Mouse (Mus musculus): ENCODE results near the gene Olfr71. TPM values are rescaled to one million over a fixed set of nuclear protein-coding genes. Genes with fewer than 3 reads are reported as not detected.
A peak's percentile ranks its signal among the peaks of the same experiment; 100 is the strongest.

Olfr71 gene
- total and polyA plus RNA-seq, 2 experiments from 2014 or later: not detected

DNA sequence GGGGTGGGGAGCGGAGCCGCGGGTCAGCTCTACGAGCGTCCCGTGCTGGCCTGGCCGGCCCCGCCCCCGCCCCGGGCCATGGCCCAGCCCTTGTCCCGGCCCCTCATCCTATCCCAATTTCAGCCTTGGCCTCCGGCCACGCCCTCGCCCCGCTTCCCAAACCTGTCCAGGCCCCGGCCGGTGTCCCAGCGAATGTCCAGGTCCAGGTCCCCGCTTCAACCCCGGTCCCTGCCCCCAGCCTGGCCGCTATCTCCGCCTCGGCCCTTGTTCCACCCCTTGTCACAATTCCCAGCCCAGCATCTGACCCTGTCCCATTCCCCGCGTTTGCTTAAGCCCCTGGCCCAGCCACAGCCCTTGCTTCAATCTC lies 40.6 kb downstream of the Olfr71 start:
- H3K4me1 ChIP-seq (ENCODE audit: control insufficient read depth, insufficient read depth): 0 out of 2 replicates have a peak, but pooled peaks cover 8% of the 10 kb centered on the region
- H3K4me2 ChIP-seq (ENCODE audit: low read depth, low read length): peak overlapping the region; percentile 92
- peak overlapping the region; percentile 78 for H3K4me3 ChIP-seq (ENCODE audit: low read depth, low read length)
- no peaks in the 10 kb centered on the region for H3K9me3 ChIP-seq (replicated peaks; ENCODE audit: control insufficient read depth, low read length)
- DNase-seq (ENCODE audit: low spot score): no peak
- 4% methylated on average over 13 of the region's 25 CpGs for WGBS
- H3K27me3 ChIP-seq (ENCODE audit: control insufficient read depth, insufficient read depth, low read length): peaks cover 8% of the 10 kb centered on the region
- TF ChIP-seq EP300 (IDR thresholded peaks at IDR 0.05; ENCODE audit: low read depth) (no peak), CTCF (IDR thresholded peaks at IDR 0.05; ENCODE audit: low read depth) (no peak)
- H3K9ac ChIP-seq (replicated peaks; ENCODE audit: low read depth, low read length): peak overlapping the region; percentile 86
- peak; percentile 73 for ATAC-seq (ENCODE audit: insufficient read depth, low read depth)
- H3K36me3 ChIP-seq (replicated peaks; ENCODE audit: control insufficient read depth, insufficient read depth, low read length): 0 out of 2 replicates have a peak, but pooled peaks cover 4% of the 10 kb centered on the region
- peak overlapping the region; percentile 77 for H3K27ac ChIP-seq (ENCODE audit: low read depth)

DNA sequence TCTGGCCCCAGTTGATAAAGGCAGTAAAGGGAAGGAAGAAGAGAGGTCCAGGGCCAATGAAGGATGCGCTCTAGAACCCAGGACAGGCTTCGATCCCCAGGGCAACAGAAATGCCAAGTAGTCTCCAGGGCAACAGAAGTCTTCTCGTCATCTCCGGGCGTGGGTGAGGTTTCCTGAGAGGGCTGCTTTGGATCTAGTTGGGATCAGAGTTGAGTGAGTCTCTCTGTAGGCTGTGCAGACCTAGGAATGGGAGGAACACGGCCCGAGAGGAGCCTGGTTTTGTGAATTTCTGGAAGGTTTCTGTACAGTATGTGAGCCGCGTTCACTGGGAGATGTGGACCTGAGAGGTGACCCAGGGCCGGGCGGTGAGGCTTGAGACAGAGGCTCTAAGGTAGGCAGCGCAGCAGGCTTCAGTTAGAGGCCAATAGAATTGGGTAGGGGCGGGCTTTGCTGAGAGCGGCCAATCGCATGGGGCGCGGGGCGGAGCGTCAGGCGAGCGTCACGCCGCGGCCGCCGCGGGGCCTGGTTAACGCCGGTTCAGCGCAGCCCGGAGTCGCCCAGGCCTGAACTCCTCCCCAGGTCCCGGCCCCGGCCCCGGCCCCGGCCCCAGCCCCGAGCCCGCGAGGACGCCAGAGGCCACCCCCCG lies 41.1 kb downstream of the Olfr71 start, which contains the start of the genes Tmem8b and Fam221b:
Tmem8b (plus strand) TSS at position 190 of the 646 bp plus-strand sequence.
Fam221b (minus strand) TSS at position 364 of the 646 bp plus-strand sequence.
- Histone ChIP-seq H3K9me3 (replicated peaks; ENCODE audit: control insufficient read depth, low read length) (no peaks in the 10 kb centered on the region), H3K27ac (ENCODE audit: low read depth) (peak within 1 kb of the TSS; percentile 77), H3K36me3 (replicated peaks; ENCODE audit: control insufficient read depth, insufficient read depth, low read length) (no peaks in the 10 kb centered on the region), H3K4me1 (ENCODE audit: control insufficient read depth, insufficient read depth) (0 out of 2 replicates have a peak, but pooled peaks cover 8% of the 10 kb centered on the region), H3K4me3 (ENCODE audit: low read depth, low read length) (peak within 1 kb of the TSS; percentile 78), H3K9ac (replicated peaks; ENCODE audit: low read depth, low read length) (peak within 1 kb of the TSS; percentile 86), H3K4me2 (ENCODE audit: low read depth, low read length) (peak within 1 kb of the TSS; percentile 92), H3K27me3 (ENCODE audit: control insufficient read depth, insufficient read depth, low read length) (peaks cover 8% of the 10 kb centered on the region)
- TF ChIP-seq CTCF (IDR thresholded peaks at IDR 0.05; ENCODE audit: low read depth) (no peak), EP300 (IDR thresholded peaks at IDR 0.05; ENCODE audit: low read depth) (no peak)
- under 1% methylated on average over 40 of the region's 41 CpGs for WGBS
- ATAC-seq (ENCODE audit: insufficient read depth, low read depth) (peak; percentile 91), DNase-seq (ENCODE audit: low spot score) (peak; percentile 77)

DNA sequence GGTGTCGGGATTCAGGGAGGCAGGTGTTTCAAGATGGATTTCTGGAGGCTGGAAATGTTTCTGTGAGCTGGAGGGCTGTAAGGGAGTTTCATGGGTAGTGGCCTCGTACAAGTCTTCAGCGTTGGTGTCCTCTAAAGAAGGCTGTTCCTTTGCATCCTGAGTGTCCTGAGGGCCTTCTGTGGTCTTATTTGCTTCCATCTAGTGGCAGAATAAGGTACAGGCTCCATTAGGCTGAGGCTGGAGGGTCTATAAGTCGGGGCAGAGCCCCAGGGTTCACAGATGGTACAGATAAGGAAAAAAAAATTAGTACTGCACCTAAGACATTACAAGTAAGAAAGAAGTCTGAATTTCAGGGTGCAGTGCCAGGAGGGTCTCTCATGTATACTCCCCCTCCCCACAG lies 43.6 kb downstream of the Olfr71 start:
- H3K4me1 ChIP-seq (ENCODE audit: control insufficient read depth, insufficient read depth): 0 out of 2 replicates have a peak, but pooled peaks cover 8% of the 10 kb centered on the region
- H3K4me2 ChIP-seq (ENCODE audit: low read depth, low read length): no peak overlapping the region
- no peak for ATAC-seq (ENCODE audit: insufficient read depth, low read depth)
- 12% methylated on average over 4 of the region's 4 CpGs for WGBS
- H3K36me3 ChIP-seq (replicated peaks; ENCODE audit: control insufficient read depth, insufficient read depth, low read length): no peaks in the 10 kb centered on the region
- H3K4me3 ChIP-seq (ENCODE audit: low read depth, low read length): no peak overlapping the region
- no peak overlapping the region for H3K27ac ChIP-seq (ENCODE audit: low read depth)
- no peak overlapping the region for H3K9ac ChIP-seq (replicated peaks; ENCODE audit: low read depth, low read length)
- TF ChIP-seq EP300 (IDR thresholded peaks at IDR 0.05; ENCODE audit: low read depth): no peak
- peak; percentile 63 for TF ChIP-seq CTCF (IDR thresholded peaks at IDR 0.05; ENCODE audit: low read depth)
- peaks cover 23% of the 10 kb centered on the region for H3K27me3 ChIP-seq (ENCODE audit: control insufficient read depth, insufficient read depth, low read length)
- no peak for DNase-seq (ENCODE audit: low spot score)
- no peaks in the 10 kb centered on the region for H3K9me3 ChIP-seq (replicated peaks; ENCODE audit: control insufficient read depth, low read length)

DNA sequence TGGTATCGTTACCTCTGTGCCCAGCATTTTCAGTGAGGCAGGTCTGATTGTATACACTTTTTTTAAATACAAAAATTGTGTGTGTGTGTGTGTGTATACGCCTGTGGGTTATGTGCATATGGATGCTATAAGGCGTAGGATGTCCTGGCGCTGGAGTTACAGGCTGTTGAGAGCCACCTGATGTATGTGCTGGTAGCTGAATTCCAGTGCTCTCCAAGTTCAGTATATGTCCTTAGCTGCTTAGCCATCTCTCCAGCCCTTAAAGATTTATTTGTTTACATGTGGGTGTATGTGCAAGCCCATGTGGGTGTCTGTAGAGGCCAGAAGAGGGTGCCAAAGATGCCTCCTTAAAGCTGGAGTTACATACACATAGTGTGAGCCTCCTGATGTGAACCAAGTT lies 52.9 kb downstream of the Olfr71 start:
- H3K36me3 ChIP-seq (replicated peaks; ENCODE audit: control insufficient read depth, insufficient read depth, low read length): no peaks in the 10 kb centered on the region
- no peaks in the 10 kb centered on the region for H3K9me3 ChIP-seq (replicated peaks; ENCODE audit: control insufficient read depth, low read length)
- no peak overlapping the region for H3K9ac ChIP-seq (replicated peaks; ENCODE audit: low read depth, low read length)
- 64% methylated on average over 4 of the region's 4 CpGs for WGBS
- no peak for ATAC-seq (ENCODE audit: insufficient read depth, low read depth)
- H3K4me2 ChIP-seq (ENCODE audit: low read depth, low read length): peak overlapping the region; percentile 82
- no peak for TF ChIP-seq EP300 (IDR thresholded peaks at IDR 0.05; ENCODE audit: low read depth)
- no peak for TF ChIP-seq CTCF (IDR thresholded peaks at IDR 0.05; ENCODE audit: low read depth)
- H3K4me1 ChIP-seq (ENCODE audit: control insufficient read depth, insufficient read depth): peaks cover 8% of the 10 kb centered on the region
- peak overlapping the region; percentile 97 for H3K4me3 ChIP-seq (ENCODE audit: low read depth, low read length)
- DNase-seq (ENCODE audit: low spot score): no peak
- H3K27ac ChIP-seq (ENCODE audit: low read depth): no peak overlapping the region
- H3K27me3 ChIP-seq (ENCODE audit: control insufficient read depth, insufficient read depth, low read length): 0 out of 2 replicates have a peak, but pooled peaks cover 4% of the 10 kb centered on the region

DNA sequence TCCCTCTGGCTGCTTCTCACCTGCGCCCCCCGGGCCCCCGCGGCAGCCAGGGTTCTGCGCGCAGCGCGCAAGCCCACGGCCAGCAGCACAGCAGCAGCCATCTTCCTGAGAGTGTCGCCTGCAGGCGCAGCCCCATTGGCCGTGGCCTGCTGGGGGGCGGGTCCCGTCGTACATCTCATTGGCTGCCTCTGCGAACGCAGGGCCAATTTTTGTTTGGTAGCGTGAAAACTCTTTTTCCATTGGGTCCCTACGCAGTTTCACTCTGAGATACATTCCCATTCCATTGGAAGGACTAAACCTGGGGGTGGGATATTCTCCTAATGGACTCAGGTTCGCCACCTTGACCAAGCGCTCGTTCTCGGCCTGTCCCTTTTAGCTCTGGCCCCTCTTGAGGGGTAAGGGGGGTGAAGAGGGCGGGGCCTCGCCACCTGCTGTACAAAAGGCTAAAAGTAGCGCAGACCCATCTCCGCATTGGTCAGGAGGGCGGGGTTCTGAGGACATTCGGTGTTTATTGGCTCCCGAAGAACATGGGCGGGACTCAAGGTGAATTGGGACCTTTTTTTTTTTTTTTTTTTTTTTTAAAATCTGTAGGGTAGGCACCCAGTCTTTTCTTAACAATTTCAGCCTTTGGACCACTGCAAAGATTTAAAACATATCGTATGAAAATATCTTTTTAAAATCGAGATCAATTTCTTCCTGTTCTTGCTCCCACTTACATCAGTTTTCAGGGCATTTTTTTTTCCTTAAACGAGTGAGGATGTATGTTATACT lies 53.5 kb downstream of the Olfr71 start, which contains the start of gene Hint2:
Hint2 (minus strand) TSS at position 128 of the 771 bp plus-strand sequence.
- ATAC-seq (ENCODE audit: insufficient read depth, low read depth) (peak; percentile 96), DNase-seq (ENCODE audit: low spot score) (peak; percentile 99)
- Histone ChIP-seq H3K27ac (ENCODE audit: low read depth) (peak within 1 kb of the TSS; percentile 98), H3K9me3 (replicated peaks; ENCODE audit: control insufficient read depth, low read length) (no peaks in the 10 kb centered on the region), H3K4me3 (ENCODE audit: low read depth, low read length) (peak within 1 kb of the TSS; percentile 97), H3K4me1 (ENCODE audit: control insufficient read depth, insufficient read depth) (peaks cover 8% of the 10 kb centered on the region), H3K4me2 (ENCODE audit: low read depth, low read length) (peak within 1 kb of the TSS; percentile 82), H3K27me3 (ENCODE audit: control insufficient read depth, insufficient read depth, low read length) (no peaks in the 10 kb centered on the region), H3K36me3 (replicated peaks; ENCODE audit: control insufficient read depth, insufficient read depth, low read length) (no peaks in the 10 kb centered on the region), H3K9ac (replicated peaks; ENCODE audit: low read depth, low read length) (peak within 1 kb of the TSS; percentile 87)
- WGBS: 1% methylated on average over 34 of the region's 34 CpGs
- TF ChIP-seq CTCF (IDR thresholded peaks at IDR 0.05; ENCODE audit: low read depth) (no peak), EP300 (IDR thresholded peaks at IDR 0.05; ENCODE audit: low read depth) (no peak)

All from heart, postnatal 0 days (tissue).